16 mouse cellular contexts compared by ENCODE assay signal in genomic region chr13:104960951-104961715, GRCm38 (mm10).
DNase-seq lines count a peak whose midpoint lies in the region; ATAC-seq and TF ChIP-seq lines count a peak whose summit lies in the region.
"Had no signal": no experiment of that assay in that cellular context is flagged by ENCODE, and none has a peak within 500 bp of the region (broad histone marks: within the 10 kb centered on the region; RNA-seq: fewer than 3 reads in every experiment).

No protein-coding gene starts in this region.

- peak; percentile 86 for DNase-seq in heart, adult 11 months
- DNase-seq in heart, postnatal 36 days = no peak
- peak; percentile 47 for DNase-seq in midbrain, postnatal 0 days (ENCODE audit: low spot score)
- DNase-seq in cerebellum, adult 8-10 months = peak; percentile 50
- peak; percentile 62 for DNase-seq in telencephalon, adult 2 months (ENCODE audit: low read depth, low spot score)
- DNase-seq in ovary, postnatal 10 days (ENCODE audit: low spot score) = no peak
- DNase-seq: heart, adult 2 months; kidney, postnatal 36 days; thymus, postnatal 4 days had no signal

- no peak for ATAC-seq in midbrain, postnatal 0 days (ENCODE audit: low FRiP score)
- ATAC-seq in midbrain, embryonic 13.5 days = no peak
- ATAC-seq: CD4-positive, CD25-positive, alpha-beta regulatory T cell, adult 4 months; intestine, embryonic 15.5 days; lung, postnatal 0 days had no signal

- H3K4me3 ChIP-seq in midbrain, postnatal 0 days (ENCODE audit: low read depth, low read length) = no peak overlapping the region
- H3K4me3 ChIP-seq in midbrain, embryonic 13.5 days (replicated peaks) = no peak overlapping the region
- H3K4me3 ChIP-seq: embryonic facial prominence, embryonic 10.5 days; heart, adult 2 months; intestine, embryonic 15.5 days; midbrain, embryonic 12.5 days; neural tube, embryonic 12.5 days had no signal

- no peaks in the 10 kb centered on the region for H3K27me3 ChIP-seq in midbrain, postnatal 0 days (ENCODE audit: insufficient read depth, low read length)
- no peaks in the 10 kb centered on the region for H3K27me3 ChIP-seq in midbrain, embryonic 13.5 days
- H3K27me3 ChIP-seq: intestine, embryonic 15.5 days; midbrain, embryonic 12.5 days; neural tube, embryonic 12.5 days had no signal

- 72% methylated on average over 14 of the region's 14 CpGs for WGBS in midbrain, postnatal 0 days
- 80% methylated on average over 14 of the region's 14 CpGs for WGBS in midbrain, embryonic 13.5 days

- H3K9me3 ChIP-seq in midbrain, postnatal 0 days (ENCODE audit: low read length) = no peaks in the 10 kb centered on the region
- no peaks in the 10 kb centered on the region for H3K9me3 ChIP-seq in midbrain, embryonic 13.5 days
- H3K9me3 ChIP-seq: embryonic facial prominence, embryonic 10.5 days; intestine, embryonic 15.5 days; midbrain, embryonic 12.5 days; neural tube, embryonic 12.5 days had no signal

- 0 out of 2 replicates have a peak, but pooled peaks cover 2% of the 10 kb centered on the region for H3K36me3 ChIP-seq in midbrain, postnatal 0 days (ENCODE audit: insufficient read depth, low read length)
- H3K36me3 ChIP-seq in midbrain, embryonic 13.5 days = no peaks in the 10 kb centered on the region
- H3K36me3 ChIP-seq: embryonic facial prominence, embryonic 10.5 days; intestine, embryonic 15.5 days; midbrain, embryonic 12.5 days; neural tube, embryonic 12.5 days had no signal

- no peaks in the 10 kb centered on the region for H3K4me1 ChIP-seq in midbrain, postnatal 0 days (ENCODE audit: insufficient read depth, low read length)
- H3K4me1 ChIP-seq in midbrain, embryonic 13.5 days (replicated peaks) = peaks cover 7% of the 10 kb centered on the region; the same call in 1 of the 2 replicates
- H3K4me1 ChIP-seq: embryonic facial prominence, embryonic 10.5 days; intestine, embryonic 15.5 days; midbrain, embryonic 12.5 days; neural tube, embryonic 12.5 days had no signal

- no peak for TF ChIP-seq CTCF in midbrain, postnatal 0 days (IDR thresholded peaks at IDR 0.05)

- intact Hi-C loops in heart, postnatal 36 days (cut with DNase I) = no loop called here

- H3K9ac ChIP-seq in midbrain, postnatal 0 days (replicated peaks; ENCODE audit: low read length, poor library complexity, severe bottlenecking) = no peak overlapping the region
- no peak overlapping the region for H3K9ac ChIP-seq in midbrain, embryonic 13.5 days (replicated peaks)
- H3K9ac ChIP-seq: intestine, embryonic 15.5 days; midbrain, embryonic 12.5 days; neural tube, embryonic 12.5 days had no signal

- H3K4me2 ChIP-seq in midbrain, postnatal 0 days (ENCODE audit: low read depth, low read length, poor library complexity, severe bottlenecking) = no peak overlapping the region
- no peak overlapping the region for H3K4me2 ChIP-seq in midbrain, embryonic 13.5 days (replicated peaks)
- H3K4me2 ChIP-seq: intestine, embryonic 15.5 days; midbrain, embryonic 12.5 days; neural tube, embryonic 12.5 days had no signal

- H3K27ac ChIP-seq in midbrain, postnatal 0 days (ENCODE audit: low read depth, low read length) = no peak overlapping the region
- H3K27ac ChIP-seq in midbrain, embryonic 13.5 days = no peak overlapping the region
- H3K27ac ChIP-seq: embryonic facial prominence, embryonic 10.5 days; heart, adult 2 months; intestine, embryonic 15.5 days; midbrain, embryonic 12.5 days; neural tube, embryonic 12.5 days had no signal

Comparison
In these comparisons a context has a peak if more than half of its experiments do, and no peak if none do; other contexts are left out.
1. DNase-seq: peak in heart, adult 11 months (single experiment), midbrain, postnatal 0 days (single experiment), cerebellum, adult 8-10 months (single experiment) and telencephalon, adult 2 months (single experiment); none in heart, postnatal 36 days (0 of 2) and ovary, postnatal 10 days (single experiment).